Mouse (Mus musculus): ENCODE results near the gene Muc3a. TPM values are rescaled to one million over a fixed set of nuclear protein-coding genes. Genes with fewer than 3 reads are reported as not detected.

Muc3a gene
- total RNA-seq (2021) = under 1 TPM; 0.23 to 0.59 TPM
- long read RNA-seq, experiment 1 = 0 reads
- long read RNA-seq, experiment 2 = 0 reads

GRCm38 (mm10) chr5:137212289-137212688 is at the start of gene Muc3a:
Muc3a (minus strand) TSS chr5:137212389.
- no peak for DNase-seq

- DNase-seq = no peak
Observed at GRCm38 (mm10) chr5:137211114-137211829, 917 bp downstream of the Muc3a start.

- no peak for DNase-seq
Observed at GRCm38 (mm10) chr5:137210689-137211088, 1.5 kb downstream of the Muc3a start.

GRCm38 (mm10) chr5:137205301-137205700 is 6.9 kb downstream of the Muc3a start:
- no peak for DNase-seq

GRCm38 (mm10) chr5:137194488-137195120 is 17.6 kb downstream of the Muc3a start:
- no peak for DNase-seq

- no peak for DNase-seq
Observed at GRCm38 (mm10) chr5:137193279-137193952, 18.8 kb downstream of the Muc3a start.

GRCm38 (mm10) chr5:137189326-137189725 is 22.9 kb downstream of the Muc3a start:
- DNase-seq = no peak

- DNase-seq = no peak
Observed at GRCm38 (mm10) chr5:137185362-137185761, 26.8 kb downstream of the Muc3a start.

GRCm38 (mm10) chr5:137179646-137180374 is 32.4 kb downstream of the Muc3a start:
- DNase-seq = no peak

GRCm38 (mm10) chr5:137173967-137174366 is 38.2 kb downstream of the Muc3a start:
- no peak for DNase-seq

GRCm38 (mm10) chr5:137172591-137172990 is 39.6 kb downstream of the Muc3a start:
- no peak for DNase-seq

- no peak for DNase-seq
Observed at GRCm38 (mm10) chr5:137171478-137171877, 40.7 kb downstream of the Muc3a start.

GRCm38 (mm10) chr5:137170836-137171380 is 41.3 kb downstream of the Muc3a start:
- no peak for DNase-seq

- no peak for DNase-seq
Observed at GRCm38 (mm10) chr5:137167539-137167938, 44.6 kb downstream of the Muc3a start.

GRCm38 (mm10) chr5:137166012-137166411 is 46.2 kb downstream of the Muc3a start:
- DNase-seq = no peak

GRCm38 (mm10) chr5:137161853-137162252 is 50.3 kb downstream of the Muc3a start:
- DNase-seq = no peak

- DNase-seq = peak; percentile 65
Observed at GRCm38 (mm10) chr5:137159461-137159860, 52.7 kb downstream of the Muc3a start.

Other genes starting within 250 kb of the Muc3a start
- 1 to 10 TPM; 2.5 to 2.6 TPM for gene Cldn15, start 245.8 kb downstream of the Muc3a start, total RNA-seq (2021)
- gene Plod3, start 225.4 kb downstream of the Muc3a start, total RNA-seq (2021) = 10 to 100 TPM; 21.3 to 33.5 TPM
- 10 to 100 TPM; 39.8 to 41.8 TPM for gene Znhit1, start 224.4 kb downstream of the Muc3a start, total RNA-seq (2021)
- gene Vgf, start 186.0 kb downstream of the Muc3a start, total RNA-seq (2021) = under 1 TPM; 0.21 to 0.45 TPM
- gene Ap1s1, start 166.3 kb downstream of the Muc3a start, total RNA-seq (2021) = 10 to 100 TPM; 33.4 to 37.0 TPM
- gene Serpine1, start 140.1 kb downstream of the Muc3a start, total RNA-seq (2021) = 1 to 10 TPM; 2.2 to 2.9 TPM
- 10 to 100 TPM in 1 of 2 experiments, 1 to 10 TPM in 1; 9.2 to 14.2 TPM for gene Trim56, start 96.2 kb downstream of the Muc3a start, total RNA-seq (2021)
- not detected for gene Muc3, start 63.1 kb downstream of the Muc3a start, total RNA-seq (2021)
- gene Ache, start 75.1 kb upstream of the Muc3a start, total RNA-seq (2021) = 10 to 100 TPM; 62.4 to 68.2 TPM
- 10 to 100 TPM; 37.2 to 43.6 TPM for gene Ufsp1, start 82.2 kb upstream of the Muc3a start, total RNA-seq (2021)
- 10 to 100 TPM; 58.1 to 93.2 TPM for gene Srrt, start 95.3 kb upstream of the Muc3a start, total RNA-seq (2021)
- 10 to 100 TPM; 13.1 to 17.3 TPM for gene Trip6, start 102.0 kb upstream of the Muc3a start, total RNA-seq (2021)
- gene Slc12a9, start 121.2 kb upstream of the Muc3a start, total RNA-seq (2021) = 1 to 10 TPM; 4.2 to 7.4 TPM
- 10 to 100 TPM; 30.6 to 38.8 TPM for gene Ephb4, start 137.7 kb upstream of the Muc3a start, total RNA-seq (2021)

All from gastrocnemius, postnatal 10 days (tissue).